Mouse (Mus musculus) embryonic facial prominence, embryonic 12.5 days (tissue): ENCODE data around the gene Zfp148. TPM values are rescaled to one million over a fixed set of nuclear protein-coding genes. Genes with fewer than 3 reads are reported as not detected.

Experiments
- ATAC-seq: fragments of 200-750 bp; cut with Nextera tagmentation; 2 replicates; pipeline ENCODE4 v1.8.0; 2017; ENCODE audit not compliant: insufficient number of reproducible peaks, insufficient read depth, low FRiP score, low TSS enrichment
- H3K27ac ChIP-seq: fragments of 300-500 bp; sonication (generic); 2 replicates; pipeline ENCODE4 v1.5.1; 2016; ENCODE audit warnings: mild to moderate bottlenecking
- H3K27me3 ChIP-seq: fragments of 300-500 bp; sonication (generic); 2 replicates; pipeline ENCODE4 v1.6.1; 2016; ENCODE audit warnings: mild to moderate bottlenecking, moderate library complexity
- H3K36me3 ChIP-seq: fragments of 300-500 bp; sonication (generic); 2 replicates; pipeline ENCODE4 v1.6.1; 2016; ENCODE audit warnings: mild to moderate bottlenecking
- H3K4me1 ChIP-seq: fragments of 300-500 bp; sonication (generic); 2 replicates; pipeline ENCODE4 v1.6.1; 2016
- H3K4me2 ChIP-seq: fragments of 300-500 bp; sonication (generic); replicated peaks from 2 replicates; pipeline ENCODE4 v1.6.1; 2016; ENCODE audit warnings: mild to moderate bottlenecking, moderate library complexity
- H3K4me3 ChIP-seq: fragments of 300-500 bp; sonication (generic); 2 replicates; pipeline ENCODE4 v1.5.1; 2016; ENCODE audit warnings: mild to moderate bottlenecking
- H3K9ac ChIP-seq: fragments of 300-500 bp; sonication (generic); 2 replicates; pipeline ENCODE4 v1.6.1; 2016; ENCODE audit warnings: mild to moderate bottlenecking, moderate library complexity
- H3K9me3 ChIP-seq: fragments of 300-500 bp; sonication (generic); 2 replicates; pipeline ENCODE4 v1.6.1; 2016; ENCODE audit warnings: mild to moderate bottlenecking, moderate library complexity
- WGBS: fragments of 180-500 bp; shearing (Covaris S2); methylation state at CpG from one replicate; pipeline ENCODE4 v1.1.7; 2016; 5-methylcytosine and 5-hydroxymethylcytosine counted together
- polyA plus RNA-seq: library from polyadenylated mRNA; unstranded; fragments of >200 nt; fragmentation: Nextera tagmentation; extraction: Ambion mirVana; gene quantifications from 2 replicates; pipeline ENCODE4 v1.2.1, GENCODE M21; 2016

Zfp148 gene
- polyA plus RNA-seq, 1 experiment from 2014 or later, result 68.3 TPM

DNA sequence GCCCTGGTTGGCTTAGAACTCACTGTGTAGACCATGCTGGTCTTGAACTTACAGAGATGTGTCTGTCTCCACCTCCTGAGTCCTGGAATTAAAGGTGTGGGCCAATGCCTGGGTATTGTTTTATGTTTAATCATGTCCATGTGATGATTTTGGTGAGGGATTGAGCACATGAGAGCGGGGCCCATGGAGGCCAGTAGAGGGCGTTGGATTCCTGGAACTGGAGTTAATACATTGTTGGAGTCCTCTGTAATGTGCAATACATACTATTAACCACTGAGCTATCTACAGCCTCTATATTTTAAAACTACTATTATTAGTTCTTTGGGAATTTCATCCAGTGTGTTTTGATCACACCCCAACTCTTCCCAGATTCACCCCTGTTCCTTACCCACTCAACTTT, 163.7 kb downstream of the Zfp148 start:
- no peaks in the 10 kb centered on the region for H3K36me3 ChIP-seq
- no peak for ATAC-seq
- H3K9me3 ChIP-seq, result no peaks in the 10 kb centered on the region
- no peaks in the 10 kb centered on the region for H3K27me3 ChIP-seq
- no peak overlapping the region for H3K9ac ChIP-seq
- no peak overlapping the region for H3K27ac ChIP-seq
- H3K4me3 ChIP-seq, result no peak overlapping the region
- H3K4me1 ChIP-seq, result no peaks in the 10 kb centered on the region
- H3K4me2 ChIP-seq, result no peak overlapping the region
- WGBS, result 93% methylated on average over 2 of the region's 2 CpGs

DNA sequence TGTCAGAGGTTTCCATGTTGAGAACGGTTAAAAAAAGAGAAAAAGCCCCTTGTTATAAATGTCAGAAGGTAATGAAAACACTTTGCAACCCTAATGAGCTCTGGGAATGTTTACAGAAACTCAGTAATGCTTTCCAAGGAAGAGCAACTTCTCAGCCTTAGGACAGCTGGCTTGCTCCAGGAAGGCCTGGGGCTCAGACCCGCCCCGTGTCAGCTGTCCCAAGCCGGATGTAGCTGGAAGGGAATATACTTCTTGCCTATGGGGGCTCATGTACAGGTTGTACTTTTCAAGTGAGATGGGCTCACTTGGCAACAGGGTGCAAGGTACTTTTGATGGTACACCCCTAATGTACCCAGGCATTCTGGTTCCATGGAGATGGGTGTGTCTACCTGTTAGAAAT, 164.9 kb downstream of the Zfp148 start:
- 78% methylated on average over 4 of the region's 4 CpGs for WGBS
- Histone ChIP-seq H3K27ac (no peak overlapping the region), H3K36me3 (no peaks in the 10 kb centered on the region), H3K4me2 (no peak overlapping the region), H3K4me3 (no peak overlapping the region), H3K9ac (no peak overlapping the region), H3K9me3 (no peaks in the 10 kb centered on the region), H3K4me1 (no peaks in the 10 kb centered on the region), H3K27me3 (no peaks in the 10 kb centered on the region)
- ATAC-seq, result no peak

DNA sequence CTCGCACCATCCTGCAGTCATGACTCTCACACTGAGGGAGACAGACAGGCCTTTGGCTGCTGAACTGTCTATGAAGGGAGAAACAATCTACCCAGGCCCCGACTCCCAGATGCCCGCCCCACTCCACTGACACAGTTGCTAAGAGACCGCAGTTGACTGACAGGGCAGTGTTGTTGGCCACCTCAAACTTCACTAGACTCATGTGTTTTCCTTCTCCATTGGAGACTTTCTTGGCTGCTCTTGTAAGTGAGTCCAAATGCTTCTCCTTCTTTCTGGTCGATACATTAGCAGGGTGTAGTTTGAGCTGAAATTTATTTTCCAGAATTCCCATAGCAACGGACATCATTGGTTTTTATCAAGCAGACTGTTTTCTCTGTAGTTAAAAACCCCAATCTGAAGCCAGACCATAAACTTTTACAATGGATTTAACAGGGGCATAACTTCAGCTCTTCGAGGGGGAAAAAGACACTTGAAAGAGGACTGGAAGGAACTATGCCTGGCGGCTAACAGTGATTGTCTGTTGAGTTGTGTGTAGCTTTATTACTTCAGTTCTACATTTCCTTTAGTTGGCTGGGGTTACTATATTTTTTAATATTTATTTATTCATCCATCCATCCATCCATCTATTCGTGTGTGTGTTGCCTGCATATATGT, 173.2 kb downstream of the Zfp148 start:
- H3K27me3 ChIP-seq, result no peaks in the 10 kb centered on the region; the same call in 1 of the 2 replicates
- H3K36me3 ChIP-seq, result no peaks in the 10 kb centered on the region
- WGBS, result 71% methylated on average over 9 of the region's 9 CpGs
- H3K9me3 ChIP-seq, result no peaks in the 10 kb centered on the region
- H3K4me3 ChIP-seq, result no peak overlapping the region
- H3K9ac ChIP-seq, result no peak overlapping the region
- H3K4me1 ChIP-seq, result 0 out of 2 replicates have a peak, but pooled peaks cover 4% of the 10 kb centered on the region
- no peak overlapping the region for H3K27ac ChIP-seq
- ATAC-seq, result no peak
- no peak overlapping the region for H3K4me2 ChIP-seq

Other genes starting within 250 kb of the Zfp148 start
- gene Osbpl11, start 195.8 kb upstream of the Zfp148 start, polyA plus RNA-seq, result 29.6 and 30.0 TPM in 2 replicates
- gene Snx4, start 129.4 kb upstream of the Zfp148 start, polyA plus RNA-seq, result 79.0 and 81.0 TPM in 2 replicates
- gene Slc12a8, start 136.5 kb downstream of the Zfp148 start, polyA plus RNA-seq, result 0.46 and 0.65 TPM in 2 replicates